Mouse (Mus musculus) CH12.LX (cell line): ENCODE results near the gene Gnb1l.

Experiments used
- BHLHE40 ChIP-seq: IDR thresholded peaks from 2 replicates; pipeline ENCODE4 v1.6.1; 2011; ENCODE audit warnings: mild to moderate bottlenecking, low read depth, low read length, improper control_type of control experiment
- CHD1 ChIP-seq: IDR thresholded peaks from 2 replicates; pipeline ENCODE4 v1.6.1; 2012; ENCODE audit warnings: low read depth, low read length, improper control_type of control experiment, inconsistent platforms
- CTCF ChIP-seq, 2 experiments: IDR thresholded peaks in 1 of 2; conservative IDR thresholded peaks in 1 of 2; 2 replicates each; pipeline ENCODE4 v1.5.1; 2011 to 2012; ENCODE audit warnings: low read depth in 2 of 2, low read length in 2 of 2, improper control_type of control experiment in 1 of 2, inconsistent platforms in 1 of 2, mild to moderate bottlenecking in 1 of 2, moderate library complexity in 1 of 2
- E2F4 ChIP-seq: IDR thresholded peaks from 2 replicates; pipeline ENCODE4 v1.6.1; 2011; ENCODE audit warnings: low read depth, low read length, improper control_type of control experiment; ENCODE audit not compliant: insufficient replicate concordance
- EP300 ChIP-seq: IDR thresholded peaks from 2 replicates; pipeline ENCODE4 v1.6.1; 2011; ENCODE audit warnings: low read length, improper control_type of control experiment
- GABPA ChIP-seq: IDR thresholded peaks from 2 replicates; pipeline ENCODE4 v1.6.1; 2012; ENCODE audit warnings: low read depth, low read length, improper control_type of control experiment, inconsistent platforms; ENCODE audit not compliant: insufficient replicate concordance
- MAX ChIP-seq: IDR thresholded peaks from 2 replicates; pipeline ENCODE4 v1.6.1; 2011; ENCODE audit warnings: low read length, improper control_type of control experiment
- MAZ ChIP-seq: IDR thresholded peaks from 2 replicates; pipeline ENCODE4 v1.6.1; 2012; ENCODE audit warnings: low read depth, mild to moderate bottlenecking, inconsistent platforms, low read length, improper control_type of control experiment, moderate library complexity
- MYC ChIP-seq: IDR thresholded peaks from 2 replicates; pipeline ENCODE4 v1.6.1; 2011; ENCODE audit warnings: low read depth, mild to moderate bottlenecking, improper control_type of control experiment, low read length
- NELFE ChIP-seq: IDR thresholded peaks from 2 replicates; pipeline ENCODE4 v1.6.1; 2011; ENCODE audit warnings: low read depth, low read length, improper control_type of control experiment
- PAX5 ChIP-seq: IDR thresholded peaks from 2 replicates; pipeline ENCODE4 v1.6.1; 2012; ENCODE audit warnings: low read length, inconsistent platforms, mixed read lengths
- SMC3 ChIP-seq: IDR thresholded peaks from 2 replicates; pipeline ENCODE4 v1.6.1; 2011; ENCODE audit warnings: low read depth, low read length, improper control_type of control experiment
- ZNF384 ChIP-seq: IDR thresholded peaks from 2 replicates; pipeline ENCODE4 v1.6.1; 2012; ENCODE audit warnings: low read depth, low read length, improper control_type of control experiment, inconsistent platforms

GRCm38 (mm10) chr16:18585676-18586075, 87.2 kb downstream of the Gnb1l start:
- no peak for TF ChIP-seq CTCF (conservative IDR thresholded peaks at IDR 0.05 in 1 of 2, IDR thresholded peaks at IDR 0.05 in 1 of 2; ENCODE audit: low read depth in 2 of 2, low read length in 2 of 2)
- no peak for TF ChIP-seq MAX
- no peak for TF ChIP-seq GABPA
- TF ChIP-seq CHD1 = no peak
- TF ChIP-seq EP300 = no peak
- TF ChIP-seq NELFE = no peak
- TF ChIP-seq PAX5 = no peak
- no peak for TF ChIP-seq MYC
- no peak for TF ChIP-seq BHLHE40
- no peak for TF ChIP-seq ZNF384
- TF ChIP-seq E2F4 = no peak
- no peak for TF ChIP-seq MAZ
- no peak for TF ChIP-seq SMC3
